ENCODE assay signal across 14 mouse cellular contexts in the genomic region with DNA sequence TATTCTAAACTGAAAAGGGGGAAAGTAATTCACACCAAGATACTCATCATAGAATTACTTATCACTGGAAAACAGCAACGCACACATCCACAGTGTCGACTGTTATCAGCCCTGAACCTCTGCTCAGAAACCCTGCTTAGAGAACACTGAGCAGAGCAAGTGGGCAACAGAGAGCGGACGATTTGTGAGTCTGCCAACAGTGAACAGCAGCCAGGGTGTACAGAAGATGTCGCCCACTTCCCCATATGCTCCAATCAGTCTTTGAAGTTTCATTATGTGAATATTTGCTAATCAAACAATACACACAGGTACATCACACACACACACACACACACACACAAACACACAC. TPM values are rescaled to one million over a fixed set of nuclear protein-coding genes. Genes with fewer than 3 reads are reported as not detected.
DNase-seq lines count a peak whose midpoint lies in the region; ATAC-seq and TF ChIP-seq lines count a peak whose summit lies in the region.
"Had no signal": no experiment of that assay in that cellular context is flagged by ENCODE, and none has a peak within 500 bp of the region (broad histone marks: within the 10 kb centered on the region; RNA-seq: fewer than 3 reads in every experiment).

No protein-coding gene starts in this region.

- no peak for ATAC-seq in heart, embryonic 14.5 days (ENCODE audit: insufficient number of reproducible peaks, insufficient read depth, low FRiP score, low read depth)
- no peak for ATAC-seq in stomach, postnatal 0 days (ENCODE audit: low FRiP score, low TSS enrichment)

- H3K4me3 ChIP-seq in heart, embryonic 14.5 days (ENCODE audit: control insufficient read depth in 1 of 2, insufficient read depth in 1 of 2, low read depth in 1 of 2, low read length in 2 of 2) = no peak overlapping the region
- H3K4me3 ChIP-seq in stomach, postnatal 0 days (ENCODE audit: low read depth, low read length) = no peak overlapping the region
- no peak overlapping the region for H3K4me3 ChIP-seq in cerebellum, adult 2 months (replicated peaks; ENCODE audit: insufficient read depth, low read depth, low read length)
- H3K4me3 ChIP-seq: embryonic facial prominence, embryonic 13.5 days; hindbrain, embryonic 15.5 days; neural tube, embryonic 12.5 days had no signal

- TF ChIP-seq CTCF in stomach, postnatal 0 days (IDR thresholded peaks at IDR 0.05; ENCODE audit: low read depth) = no peak
- TF ChIP-seq CTCF in cerebellum, adult 2 months (IDR thresholded peaks at IDR 0.05; ENCODE audit: borderline replicate concordance, insufficient read depth, low read depth, low read length) = no peak

- no peaks in the 10 kb centered on the region for H3K9me3 ChIP-seq in heart, embryonic 14.5 days (ENCODE audit: control insufficient read depth, low read length)
- H3K9me3 ChIP-seq in stomach, postnatal 0 days (ENCODE audit: control insufficient read depth, low read length) = no peaks in the 10 kb centered on the region
- H3K9me3 ChIP-seq: embryonic facial prominence, embryonic 13.5 days; hindbrain, embryonic 15.5 days; neural tube, embryonic 12.5 days had no signal

- no peak for DNase-seq in heart, postnatal 4 days
- DNase-seq in right cerebral cortex, postnatal 10 days (ENCODE audit: low spot score in 2 of 2) = peak; percentile 56 to 68
- DNase-seq in right cerebral cortex, postnatal 4 days = no peak
- peak; percentile 44 for DNase-seq in liver
- no peak for DNase-seq in stomach, postnatal 0 days (ENCODE audit: low spot score)
- DNase-seq in cerebellum, adult 2 months = no peak
- no peak for DNase-seq in urinary bladder, postnatal 36 days (ENCODE audit: low spot score in 2 of 2)
- DNase-seq: cerebellum, adult 11 months; lung, postnatal 4 days; thymus, postnatal 14 days had no signal

- no peak overlapping the region for H3K9ac ChIP-seq in heart, embryonic 14.5 days (ENCODE audit: low read length)
- no peak overlapping the region for H3K9ac ChIP-seq in stomach, postnatal 0 days (ENCODE audit: low read length)
- H3K9ac ChIP-seq: embryonic facial prominence, embryonic 13.5 days; hindbrain, embryonic 15.5 days; neural tube, embryonic 12.5 days had no signal

- H3K4me2 ChIP-seq in heart, embryonic 14.5 days (ENCODE audit: low read length) = peak overlapping the region; percentile 37; the same call in 1 of the 2 replicates
- H3K4me2 ChIP-seq in stomach, postnatal 0 days (replicated peaks; ENCODE audit: low read depth) = no peak overlapping the region
- H3K4me2 ChIP-seq: embryonic facial prominence, embryonic 13.5 days; hindbrain, embryonic 15.5 days; neural tube, embryonic 12.5 days had no signal

- TF ChIP-seq EP300 in stomach, postnatal 0 days (optimal IDR thresholded peaks at IDR 0.05) = no peak

- peaks cover 13 to 46% of the 10 kb centered on the region in 2 experiments for H3K4me1 ChIP-seq in heart, embryonic 14.5 days (ENCODE audit: control insufficient read depth in 2 of 2, insufficient read depth in 2 of 2, low read length in 2 of 2)
- H3K4me1 ChIP-seq in stomach, postnatal 0 days (replicated peaks; ENCODE audit: control insufficient read depth, insufficient read depth) = peaks cover 18% of the 10 kb centered on the region
- peaks cover 40% of the 10 kb centered on the region for H3K4me1 ChIP-seq in cerebellum, adult 2 months (ENCODE audit: control insufficient read depth, insufficient read depth, low read length)

- 18% methylated on average over 5 of the region's 5 CpGs for WGBS in heart, embryonic 14.5 days
- 47% methylated on average over 5 of the region's 5 CpGs for WGBS in stomach, postnatal 0 days
- WGBS in cerebellum, adult 2 months = 24% methylated on average over 5 of the region's 5 CpGs

- no peak for TF ChIP-seq POLR2A in cerebellum, adult 2 months (IDR thresholded peaks at IDR 0.05; ENCODE audit: borderline replicate concordance, insufficient read depth, low read length)

- peaks cover 18% of the 10 kb centered on the region for H3K36me3 ChIP-seq in heart, embryonic 14.5 days (ENCODE audit: control insufficient read depth, insufficient read depth, low read length)
- peaks cover 5% of the 10 kb centered on the region; the same call in 1 of the 2 replicates for H3K36me3 ChIP-seq in stomach, postnatal 0 days (ENCODE audit: control insufficient read depth, insufficient read depth, low read length)

- H3K27ac ChIP-seq in heart, embryonic 14.5 days (replicated peaks in 1 of 2; ENCODE audit: control insufficient read depth in 1 of 2, insufficient read depth in 1 of 2, low read depth in 2 of 2, low read length in 2 of 2) = peak overlapping the region; percentile 1 to 35; a peak in 1 of 4 replicates
- H3K27ac ChIP-seq in stomach, postnatal 0 days (replicated peaks) = peak overlapping the region; percentile 18; the same call in 1 of the 2 replicates
- H3K27ac ChIP-seq in cerebellum, adult 2 months (ENCODE audit: insufficient read depth, low read length) = no peak overlapping the region
- H3K27ac ChIP-seq: hindbrain, embryonic 15.5 days; neural tube, embryonic 12.5 days had no signal

- no peaks in the 10 kb centered on the region for H3K27me3 ChIP-seq in heart, embryonic 14.5 days (ENCODE audit: control insufficient read depth, insufficient read depth, low read length)
- no peaks in the 10 kb centered on the region for H3K27me3 ChIP-seq in stomach, postnatal 0 days (ENCODE audit: control insufficient read depth, insufficient read depth, low read length)
- no peaks in the 10 kb centered on the region for H3K27me3 ChIP-seq in cerebellum, adult 2 months (ENCODE audit: control insufficient read depth, insufficient read depth, low read length)
- H3K27me3 ChIP-seq: embryonic facial prominence, embryonic 13.5 days; hindbrain, embryonic 15.5 days; neural tube, embryonic 12.5 days had no signal

RNA-seq across cellular contexts. Expression of a gene that starts 23.6 kb away (rescaled TPM):
- 26.1 and 27.2 TPM in 2 replicates for polyA plus RNA-seq in heart, embryonic 14.5 days (2014; fragmentation: Nextera tagmentation; extraction: Ambion mirVana)
- total RNA-seq in heart, postnatal 4 days (2021) = 10 to 100 TPM; 34.6 to 36.7 TPM
- 25.9 and 31.5 TPM in 2 replicates for polyA plus RNA-seq in stomach, postnatal 0 days (2015; fragmentation: Nextera tagmentation; extraction: Ambion mirVana)
- 29.1 and 29.5 TPM in 2 replicates for polyA plus RNA-seq in cerebellum, adult 2 months (2012; rRNA removed)

Comparison
In these comparisons a context has a peak if more than half of its experiments do, and no peak if none do; other contexts are left out.
1. DNase-seq: peak in right cerebral cortex, postnatal 10 days (2 of 2) and liver (single experiment); none in heart, postnatal 4 days (single experiment), right cerebral cortex, postnatal 4 days (single experiment), stomach, postnatal 0 days (single experiment), cerebellum, adult 2 months (0 of 2) and urinary bladder, postnatal 36 days (0 of 2).